Mouse (Mus musculus): Measurements from ENCODE around the gene Ephx4. TPM values are rescaled to one million over a fixed set of nuclear protein-coding genes. Genes with fewer than 3 reads are reported as not detected.

The Ephx4 gene
- polyA plus RNA-seq (2012; ENCODE audit: low replicate concordance) = 0.25 TPM in 1 of 2 replicates, not detected in the other

GRCm38 (mm10) chr5:107402436-107402835 is at the start of gene Ephx4:
Ephx4 (plus strand) TSS chr5:107402736.

DNA sequence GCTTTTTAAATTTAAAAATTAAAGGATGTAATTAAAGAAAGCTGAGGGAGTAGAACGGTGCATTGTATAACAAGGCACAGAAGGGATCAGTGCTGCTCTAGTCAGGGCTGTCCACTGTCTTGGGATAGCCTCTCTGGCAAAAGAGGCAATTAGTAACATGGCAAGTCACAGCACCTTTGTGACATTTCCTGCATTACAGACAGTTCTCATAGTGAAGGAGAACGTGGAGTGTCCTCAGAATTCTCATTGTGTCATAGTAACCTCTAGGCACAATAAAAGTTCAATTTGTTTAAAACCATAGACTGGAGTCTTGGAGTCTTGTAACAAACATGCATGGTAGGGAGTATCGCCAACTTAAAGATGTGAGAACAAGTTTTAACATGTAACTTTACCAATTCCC is 28.7 kb downstream of the Ephx4 start, which contains the start of gene Lpcat2b:
Gene Lpcat2b (plus strand): TSS at position 301 of the 400 bp plus-strand sequence.

GRCm38 (mm10) chr5:107437464-107438281 is 35.1 kb downstream of the Ephx4 start, which contains the start of gene Btbd8:
Btbd8 (plus strand) TSS chr5:107437997.

Other genes with a start within 250 kb of the Ephx4 start
- gene Tgfbr3, start 113.1 kb upstream of the Ephx4 start, polyA plus RNA-seq (2012; ENCODE audit: low replicate concordance) = 3.6 and 9.9 TPM in 2 replicates
- gene Brdt, start 71.6 kb upstream of the Ephx4 start, polyA plus RNA-seq (2012; ENCODE audit: low replicate concordance) = 0.11 and 0.23 TPM in 2 replicates
- not detected in 2 replicates for gene Lpcat2b, start 28.8 kb downstream of the Ephx4 start, polyA plus RNA-seq (2012; ENCODE audit: low replicate concordance)
- gene Btbd8, start 35.3 kb downstream of the Ephx4 start, polyA plus RNA-seq (2012; ENCODE audit: low replicate concordance) = 1.5 and 1.8 TPM in 2 replicates
- gene Gm42669, start 104.9 kb downstream of the Ephx4 start, polyA plus RNA-seq (2012; ENCODE audit: low replicate concordance) = 0.06 TPM in 1 of 2 replicates, not detected in the other
- not detected in 2 replicates for gene 1700028K03Rik, start 132.0 kb downstream of the Ephx4 start, polyA plus RNA-seq (2012; ENCODE audit: low replicate concordance)
- 3.3 and 4.2 TPM in 2 replicates for gene Rpap2, start 194.6 kb downstream of the Ephx4 start, polyA plus RNA-seq (2012; ENCODE audit: low replicate concordance)
- 0.46 and 1.0 TPM in 2 replicates for gene Glmn, start 195.2 kb downstream of the Ephx4 start, polyA plus RNA-seq (2012; ENCODE audit: low replicate concordance)

All from hematopoietic multipotent progenitor cell, adult 10-12 weeks (in vitro differentiated cells).